Mouse (Mus musculus): ENCODE data around the gene Sbk2. TPM values are rescaled to one million over a fixed set of nuclear protein-coding genes. Genes with fewer than 3 reads are reported as not detected.
"Not testable (repeated sequence)": the region's sequence is repeated elsewhere in the genome, so short reads cannot be mapped to it uniquely, and the experiment has no call there.

Gene Sbk2
- total RNA-seq (2021), result under 1 TPM in 1 of 2 experiments, not detected in 1; 0.15 TPM

- peak; percentile 50 to 52 for DNase-seq (ENCODE audit: low spot score in 2 of 2)
- intact Hi-C loops (cut with DNase I), result no loop called here
Observed at GRCm38 (mm10) chr7:4964272-4964671, at the start of gene Sbk2. TSS of gene Sbk2 (minus strand) at chr7:4964406.

DNA sequence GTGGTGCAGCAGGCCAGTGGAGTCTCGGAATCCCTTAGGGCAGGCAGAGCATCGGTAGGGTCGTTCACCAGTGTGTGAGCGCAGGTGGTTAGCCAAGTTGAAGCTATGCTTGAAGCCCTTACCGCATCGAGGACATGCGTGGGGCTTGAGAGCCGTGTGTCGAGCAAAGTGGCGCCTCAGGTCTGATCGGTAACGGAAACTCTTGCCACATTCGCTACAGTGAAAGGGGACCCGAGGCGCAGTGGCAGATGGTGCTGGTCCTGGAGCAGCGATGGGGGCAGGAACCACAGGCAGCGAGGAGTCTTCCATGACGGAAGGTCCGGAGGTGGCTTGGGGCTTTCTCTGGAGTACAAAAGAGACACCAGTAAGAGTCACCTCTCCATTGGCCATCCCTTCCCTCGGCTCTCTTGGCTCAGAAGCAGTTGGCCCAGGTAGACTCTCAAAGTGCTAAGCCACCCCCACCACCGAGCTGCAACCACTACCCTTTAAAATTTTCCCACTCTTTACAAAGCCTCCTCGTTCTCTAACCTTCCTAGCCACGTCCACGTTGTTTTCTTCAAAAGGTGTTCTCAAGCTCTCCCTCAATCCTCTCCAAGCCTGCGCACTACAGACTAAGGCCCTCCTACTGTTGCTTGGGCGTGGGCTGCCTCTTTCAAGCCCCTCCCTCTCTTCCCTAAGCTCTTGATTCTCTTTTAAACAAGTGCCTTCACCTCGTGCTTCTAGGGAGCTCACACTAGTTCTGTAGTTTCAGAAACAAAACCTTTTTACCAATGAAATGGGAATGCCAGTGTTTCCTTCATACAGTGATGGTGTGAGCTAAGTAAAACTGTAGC, 48.7 kb upstream of the Sbk2 start:
- no peak for DNase-seq (ENCODE audit: low spot score in 2 of 2)
- intact Hi-C loops (cut with DNase I), result no loop called here

DNA sequence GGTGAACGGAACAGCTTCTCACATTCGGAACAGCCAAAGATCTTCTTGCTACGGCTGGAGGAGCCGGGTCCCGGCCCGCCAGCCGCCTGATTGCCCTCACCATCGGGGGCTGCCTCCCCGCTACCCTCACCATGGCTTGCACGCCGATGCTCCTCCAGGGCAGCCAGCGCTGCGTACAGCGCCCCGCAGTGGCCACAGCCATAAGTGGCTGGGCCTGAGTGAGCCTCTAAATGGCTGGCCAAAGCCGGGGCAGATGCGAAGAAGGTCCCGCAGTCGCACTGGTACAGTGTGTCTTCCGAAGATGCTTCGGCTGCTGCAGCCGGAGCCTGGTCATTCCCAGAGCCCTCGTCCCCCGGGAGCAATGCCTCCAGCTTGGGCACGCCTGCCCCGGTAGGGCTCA, 44.0 kb upstream of the Sbk2 start:
- no peak for DNase-seq (ENCODE audit: low spot score in 2 of 2)
- intact Hi-C loops (cut with DNase I), result no loop called here

- DNase-seq (ENCODE audit: low spot score in 2 of 2); intact Hi-C loops (cut with DNase I): not testable (repeated sequence)
Observed at GRCm38 (mm10) chr7:5002876-5003275, 38.7 kb upstream of the Sbk2 start.

- no peak for DNase-seq (ENCODE audit: low spot score in 2 of 2)
- intact Hi-C loops (cut with DNase I), result loop anchor here (5.0 kb wide), 1 partner anchor 58 kb away; no protein-coding TSS in a partner anchor
Observed at GRCm38 (mm10) chr7:4999876-5000275, 35.7 kb upstream of the Sbk2 start.

- intact Hi-C loops (cut with DNase I), result loop anchor here (1.0 to 5.0 kb wide), 2 partner anchors 17 to 55 kb away; partner anchors contain the start of genes Fiz1 and Zfp524
- DNase-seq (ENCODE audit: low spot score in 2 of 2), result no peak
Observed at GRCm38 (mm10) chr7:4996934-4997333, 32.7 kb upstream of the Sbk2 start.

DNA sequence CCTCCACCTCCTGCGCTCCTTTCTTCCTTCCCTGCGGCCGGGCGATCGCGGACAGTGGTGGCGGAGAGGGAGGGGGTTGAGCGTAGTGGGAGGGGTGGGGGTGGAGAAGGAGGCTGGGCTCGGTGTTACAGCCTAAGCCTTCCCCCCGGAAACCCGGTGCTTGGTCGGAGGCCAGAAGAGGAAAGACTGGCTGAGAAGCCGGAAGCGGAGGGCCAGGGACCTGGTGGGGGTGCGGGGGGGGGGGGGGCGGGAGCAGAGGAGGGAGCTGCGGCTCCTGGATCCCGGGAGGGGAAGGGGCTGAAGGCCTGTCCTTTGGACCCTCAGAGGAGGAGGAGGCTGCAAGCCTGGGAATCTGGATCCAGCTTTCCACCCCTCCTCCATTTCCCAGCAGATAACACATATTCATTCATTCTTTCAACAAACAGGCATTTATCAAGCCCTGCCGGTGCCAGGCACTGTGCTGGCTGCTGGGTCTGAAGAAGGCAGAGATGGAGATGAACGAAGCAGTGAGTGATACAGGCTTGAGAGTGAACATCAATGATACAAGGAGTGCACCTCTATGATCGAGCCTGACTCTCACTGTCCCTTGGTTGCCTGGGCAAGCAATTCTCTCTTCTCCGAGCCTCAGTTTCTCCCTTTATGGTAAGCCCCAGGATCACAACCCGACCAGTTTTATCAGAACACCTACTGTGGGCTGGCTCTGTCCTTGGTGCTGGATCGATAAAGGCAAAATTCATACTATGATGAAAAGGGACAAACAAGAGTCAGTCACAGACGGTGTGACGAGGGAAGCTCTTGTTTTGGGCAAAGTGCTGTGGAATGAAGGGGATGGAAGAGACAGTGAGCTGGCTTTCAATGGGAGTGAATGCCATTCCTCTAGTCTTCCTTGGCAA, 32.0 kb upstream of the Sbk2 start, which contains the start of gene Zfp579:
Gene Zfp579, minus strand, starts transcription at position 156 of the 893 bp plus-strand sequence.
- intact Hi-C loops (cut with DNase I), result loop anchor here (1.0 to 5.0 kb wide), 2 partner anchors 18 to 54 kb away; partner anchors contain the start of genes Fiz1 and Zfp524
- DNase-seq (ENCODE audit: low spot score in 2 of 2), result peak; percentile 92

GRCm38 (mm10) chr7:4995268-4996002, 31.2 kb upstream of the Sbk2 start:
- no peak for DNase-seq (ENCODE audit: low spot score in 2 of 2)
- intact Hi-C loops (cut with DNase I), result loop anchor here (1.0 to 5.0 kb wide), 2 partner anchors 19 to 53 kb away; partner anchors contain the start of genes Fiz1 and Zfp524

DNA sequence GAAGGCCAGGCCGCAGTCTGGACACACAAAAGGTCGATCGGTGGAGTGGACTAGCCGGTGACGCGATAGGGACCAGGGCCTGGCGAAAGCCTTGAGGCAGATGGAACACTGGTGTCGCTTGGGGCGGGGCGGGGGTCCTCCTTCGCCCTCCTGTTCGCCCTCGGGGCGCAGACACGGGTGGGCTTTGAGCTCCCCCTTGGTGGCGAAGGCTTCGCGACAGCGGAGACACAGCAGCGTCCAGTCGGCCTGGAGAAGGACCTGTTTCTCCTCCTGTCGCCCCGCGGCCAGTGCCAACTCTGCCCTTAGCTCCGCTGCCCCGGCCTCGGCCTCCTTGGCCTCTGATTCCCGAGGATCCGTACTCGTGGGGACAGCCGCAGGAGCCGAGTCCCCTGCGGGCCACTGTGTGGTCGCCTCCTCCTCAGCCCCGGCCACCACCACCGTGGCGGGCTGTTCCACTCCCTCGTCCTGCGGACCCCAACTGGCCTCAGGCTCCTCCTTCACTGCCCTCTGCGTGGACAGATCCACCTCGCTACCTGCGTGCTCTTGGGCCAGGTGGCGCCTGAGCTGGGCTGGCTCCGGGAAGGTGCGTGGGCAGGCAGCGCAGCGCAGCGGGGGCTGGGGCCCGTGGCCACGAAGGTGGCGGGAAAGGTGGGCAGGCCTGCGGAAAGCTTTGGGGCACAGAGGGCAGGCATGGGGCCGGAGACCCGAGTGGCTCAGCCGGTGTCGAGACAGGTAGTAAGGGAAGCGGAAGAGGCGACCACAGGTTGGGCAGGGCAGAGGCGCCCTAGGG, 30.0 kb upstream of the Sbk2 start:
- DNase-seq (ENCODE audit: low spot score in 2 of 2), result no peak
- intact Hi-C loops (cut with DNase I), result no loop called here

- intact Hi-C loops (cut with DNase I), result no loop called here
- DNase-seq (ENCODE audit: low spot score in 2 of 2), result no peak
Observed at GRCm38 (mm10) chr7:4993347-4993998, 29.3 kb upstream of the Sbk2 start.

DNA sequence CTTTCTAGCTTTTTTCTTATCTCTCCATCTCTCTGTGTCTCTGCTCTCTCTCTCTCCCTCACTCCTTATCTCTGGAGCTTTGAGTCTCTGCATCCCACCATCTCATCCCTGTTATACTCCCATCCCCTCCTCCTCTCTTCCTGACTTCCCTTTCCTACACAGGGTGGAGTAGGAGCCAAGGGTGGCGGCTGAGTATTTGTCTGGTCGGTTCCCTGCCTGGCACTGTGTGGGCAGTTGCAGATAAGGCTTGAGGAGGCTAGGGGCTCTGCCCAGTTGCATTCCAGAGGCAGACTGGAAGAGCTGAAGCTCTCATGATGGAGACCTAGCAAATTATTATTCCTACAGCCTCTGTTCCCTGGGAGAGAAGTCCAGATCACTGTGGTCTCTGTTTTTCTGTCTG, 24.0 kb upstream of the Sbk2 start:
- intact Hi-C loops (cut with DNase I), result no loop called here

DNA sequence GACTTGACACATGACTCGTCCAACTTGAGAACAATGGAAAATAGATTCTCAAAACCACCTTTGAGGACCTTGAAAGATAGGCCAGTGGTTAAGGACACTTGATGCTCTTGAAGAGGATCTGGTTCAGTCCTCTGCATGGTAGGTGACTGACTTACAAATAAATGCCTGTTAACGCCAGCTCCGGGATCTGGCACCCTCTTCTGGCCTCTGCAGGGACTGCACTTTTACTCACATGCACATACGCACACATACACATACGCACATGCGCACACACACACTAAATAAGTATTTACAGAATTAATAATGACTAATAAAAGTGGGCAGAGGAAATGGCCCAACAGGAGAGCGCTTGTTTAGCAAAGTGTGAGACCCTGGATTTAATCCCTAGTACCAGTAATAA, 12.6 kb upstream of the Sbk2 start:
- DNase-seq (ENCODE audit: low spot score in 2 of 2), result no peak
- intact Hi-C loops (cut with DNase I), result no loop called here

More for the DNA sequence above, 24.0 kb upstream of the Sbk2 start:
- no peak for DNase-seq (ENCODE audit: low spot score in 2 of 2)

- intact Hi-C loops (cut with DNase I), result no loop called here
- no peak for DNase-seq (ENCODE audit: low spot score in 2 of 2)
Observed at GRCm38 (mm10) chr7:4975455-4975854, 11.2 kb upstream of the Sbk2 start.

GRCm38 (mm10) chr7:4972321-4973047, 8.3 kb upstream of the Sbk2 start:
- intact Hi-C loops (cut with DNase I), result no loop called here
- no peak for DNase-seq (ENCODE audit: low spot score in 2 of 2)

DNA sequence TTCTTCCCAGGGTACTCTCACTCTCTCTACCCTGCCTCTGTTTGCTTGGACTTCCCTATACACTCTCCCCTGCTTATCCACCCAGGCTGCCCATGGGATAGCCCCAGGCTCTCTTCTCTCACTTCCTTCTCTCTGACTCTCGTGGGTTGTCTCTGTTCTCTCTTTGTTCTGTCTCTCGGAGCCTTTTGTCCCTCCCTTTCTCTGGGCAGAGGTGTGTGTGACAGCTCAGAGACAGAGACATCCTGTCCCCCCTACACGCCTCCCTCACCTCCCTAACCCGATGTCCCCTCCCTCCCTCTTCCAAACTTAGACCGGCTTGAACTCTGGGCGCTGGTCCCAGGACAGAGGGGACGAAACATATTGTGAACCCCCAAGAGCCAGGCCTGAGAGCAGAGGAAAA, 7.5 kb upstream of the Sbk2 start:
- intact Hi-C loops (cut with DNase I), result no loop called here
- DNase-seq (ENCODE audit: low spot score in 2 of 2), result no peak

DNA sequence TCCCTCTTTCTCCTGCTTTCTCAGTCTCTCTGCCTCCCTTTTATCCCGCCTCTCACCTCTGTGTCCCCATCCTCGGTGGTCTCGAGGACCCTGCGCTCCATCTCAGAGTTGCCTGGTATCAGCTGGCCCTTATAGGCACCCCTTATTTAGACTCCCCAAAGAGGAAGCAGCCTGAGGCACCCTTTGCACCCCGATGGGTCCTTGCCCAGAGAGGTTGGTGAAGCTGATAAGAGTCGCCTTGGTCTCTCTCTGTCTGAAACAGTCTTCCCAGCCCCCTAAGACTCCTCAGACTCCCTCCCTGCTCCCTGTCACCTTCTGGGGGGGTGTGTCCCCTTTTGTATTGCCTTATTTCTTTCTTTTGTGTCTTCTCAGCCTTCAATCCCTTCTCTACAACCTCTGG, 6.9 kb upstream of the Sbk2 start, which contains the start of gene Sbk3:
Gene Sbk3, minus strand, starts transcription at position 101 of the 400 bp plus-strand sequence.
- DNase-seq (ENCODE audit: low spot score in 2 of 2), result no peak

DNA sequence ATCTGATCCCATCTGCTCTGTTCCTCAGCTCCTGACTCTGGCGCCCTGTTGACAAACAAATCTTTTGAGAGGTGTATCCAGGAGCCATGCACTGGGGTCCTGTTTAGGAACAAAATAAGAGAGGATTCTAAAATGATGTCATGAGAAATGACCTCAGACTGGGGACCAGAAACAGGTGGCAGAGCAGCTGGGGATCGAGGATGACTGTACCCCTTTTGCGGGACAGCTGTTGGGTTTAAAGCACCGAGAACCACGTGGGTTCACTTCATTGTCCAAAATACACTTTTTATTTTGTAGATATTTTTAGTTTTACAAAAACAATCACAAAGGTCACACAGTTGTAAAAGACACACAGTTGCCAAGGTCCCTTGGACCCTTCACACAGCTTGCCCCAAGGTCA, 782 bp upstream of the Sbk2 start:
- no peak for DNase-seq (ENCODE audit: low spot score in 2 of 2)
- intact Hi-C loops (cut with DNase I), result no loop called here

More for the DNA sequence above, 6.9 kb upstream of the Sbk2 start, which contains the start of gene Sbk3:
- intact Hi-C loops (cut with DNase I), result no loop called here
